Mouse (Mus musculus) lung, adult 18-20 months (tissue): Measurements from ENCODE around the gene Odaph.

Experiments
- DNase-seq, 2 experiments: peaks; one replicate each; pipeline ENCODE4 v3.0.0; 2022; ENCODE audit warnings: mixed read lengths in 2 of 2

Odaph gene

DNA sequence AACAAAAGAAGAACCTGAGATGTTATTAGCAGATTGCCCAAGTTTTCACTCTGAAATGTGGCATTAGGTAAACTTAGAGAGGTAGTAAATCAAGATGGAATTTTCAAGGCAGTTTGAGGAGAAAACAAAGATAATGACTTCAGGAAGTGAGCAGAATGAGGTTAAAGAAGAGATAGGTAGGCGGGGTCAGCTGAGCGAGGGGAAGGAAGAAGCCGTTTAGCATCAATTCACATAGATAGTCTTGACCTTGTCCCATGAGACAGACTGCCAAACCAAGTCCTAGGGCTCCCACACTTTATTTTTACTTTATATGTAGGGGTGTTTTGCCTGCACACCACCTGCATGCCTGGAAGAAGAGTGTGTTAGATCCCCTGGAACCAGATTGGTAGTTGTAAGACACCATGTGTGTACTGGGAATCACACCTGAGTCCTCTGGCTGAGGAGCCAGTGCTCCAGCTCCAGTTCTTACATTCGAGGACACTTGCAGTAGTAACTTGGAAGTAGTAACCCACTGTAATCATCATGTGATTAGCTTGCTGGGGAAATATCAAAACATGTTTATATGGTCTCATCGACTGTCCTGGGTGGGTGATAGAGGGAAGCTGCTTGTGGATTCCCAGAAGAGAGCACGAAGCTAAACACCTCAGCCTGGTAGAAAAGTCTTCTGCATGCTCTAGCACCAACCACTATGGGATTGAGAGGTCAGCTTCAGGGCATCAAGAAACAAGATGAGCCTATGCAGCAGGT lies 4.1 kb downstream of the Odaph start:
- no peak for DNase-seq

DNA sequence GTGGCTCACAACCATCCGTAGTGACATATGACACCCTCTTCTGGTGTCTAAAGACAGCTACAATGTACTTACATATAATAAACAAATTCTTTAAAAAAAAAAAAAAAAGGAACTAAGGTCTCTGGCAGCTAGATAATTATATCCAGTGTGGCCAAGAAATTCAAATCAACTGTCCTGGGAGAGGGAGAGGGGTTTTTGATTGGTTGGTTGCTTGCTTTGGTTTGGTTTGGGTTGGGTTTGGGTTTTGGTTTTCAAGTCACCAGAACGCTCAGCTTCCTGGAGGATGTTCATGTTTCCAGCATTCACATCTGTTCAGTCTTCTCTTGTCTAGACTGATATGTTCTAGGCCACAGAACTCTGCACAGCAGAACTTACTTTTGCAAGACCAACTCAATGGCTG lies 5.8 kb downstream of the Odaph start:
- DNase-seq, result no peak

DNA sequence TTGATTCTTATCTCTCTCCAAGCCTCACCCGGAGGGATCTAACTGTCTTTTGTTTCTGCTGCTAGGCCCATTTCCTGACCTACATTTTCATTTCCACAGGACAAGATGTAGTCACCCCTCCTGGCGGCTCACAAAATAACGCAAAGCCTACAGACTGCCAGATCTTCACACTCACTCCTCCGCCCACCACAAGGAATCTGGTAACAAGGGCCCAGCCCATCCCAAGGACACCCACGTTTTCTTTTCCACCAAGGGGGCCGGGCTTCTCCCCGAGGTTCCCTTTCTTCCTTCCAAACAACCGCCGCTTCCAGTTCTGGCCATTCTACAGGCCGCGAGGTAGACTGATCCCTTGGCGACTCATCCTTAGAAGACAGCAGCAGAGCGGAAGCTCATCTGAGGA lies 7.3 kb downstream of the Odaph start:
- DNase-seq, result peak in 1 of 2 experiments; percentile 7

DNA sequence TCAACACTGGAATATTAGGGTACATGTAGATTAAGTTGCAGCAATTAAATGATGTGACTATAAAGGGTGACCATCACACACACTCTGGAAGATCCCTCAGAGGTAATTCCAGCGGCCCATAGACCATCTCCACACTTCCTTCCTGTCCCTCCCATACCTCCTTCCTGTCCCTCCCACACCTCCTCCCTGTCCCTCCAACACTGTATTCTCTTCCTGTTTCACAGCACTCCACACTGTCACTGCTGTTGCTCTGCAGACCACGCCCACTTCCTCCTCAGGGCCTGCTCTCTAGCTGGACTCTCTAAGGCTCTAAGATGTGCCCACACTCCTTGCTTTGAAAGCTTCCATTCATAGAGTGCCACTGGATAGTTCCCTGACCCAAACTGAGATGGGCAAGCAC lies 13.5 kb downstream of the Odaph start:
- peak; percentile 28 to 37 for DNase-seq

DNA sequence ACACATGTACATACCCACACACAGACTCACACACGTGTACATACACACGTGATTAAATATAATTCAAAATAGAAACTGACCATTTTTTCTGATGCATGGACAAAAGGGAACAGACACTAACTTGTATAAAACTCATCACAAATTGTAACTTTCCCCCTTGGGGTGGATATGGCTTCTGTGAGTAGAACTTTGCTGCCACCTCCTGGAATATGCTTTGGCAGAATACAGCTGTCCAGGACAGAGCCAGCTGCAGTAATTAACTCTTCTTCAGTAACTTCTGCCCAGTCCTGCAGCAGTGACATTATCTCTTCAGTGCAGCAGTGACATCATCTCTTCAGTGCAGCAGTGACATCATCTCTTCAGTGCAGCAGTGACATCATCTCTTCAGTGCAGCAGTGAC lies 15.7 kb downstream of the Odaph start:
- no peak for DNase-seq

DNA sequence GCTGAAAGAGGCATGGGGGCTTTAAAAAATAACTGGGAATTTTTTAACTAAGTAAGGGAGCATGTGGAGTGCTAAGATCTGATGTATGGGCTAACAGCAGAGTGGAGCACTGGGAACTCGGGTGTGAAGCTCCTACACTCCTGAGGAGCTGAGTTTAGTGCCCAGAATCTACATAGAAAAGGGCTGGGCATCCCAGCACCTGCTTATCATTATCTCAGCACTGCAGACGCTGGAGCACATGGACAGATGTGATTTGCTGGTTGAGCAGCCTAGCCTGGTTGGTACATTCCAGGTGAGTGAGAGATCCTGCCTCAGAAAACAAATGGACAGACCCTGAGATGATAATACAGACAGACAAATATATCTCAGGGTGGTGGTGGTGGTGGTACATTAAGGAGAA lies 22.6 kb downstream of the Odaph start:
- no peak for DNase-seq

DNA sequence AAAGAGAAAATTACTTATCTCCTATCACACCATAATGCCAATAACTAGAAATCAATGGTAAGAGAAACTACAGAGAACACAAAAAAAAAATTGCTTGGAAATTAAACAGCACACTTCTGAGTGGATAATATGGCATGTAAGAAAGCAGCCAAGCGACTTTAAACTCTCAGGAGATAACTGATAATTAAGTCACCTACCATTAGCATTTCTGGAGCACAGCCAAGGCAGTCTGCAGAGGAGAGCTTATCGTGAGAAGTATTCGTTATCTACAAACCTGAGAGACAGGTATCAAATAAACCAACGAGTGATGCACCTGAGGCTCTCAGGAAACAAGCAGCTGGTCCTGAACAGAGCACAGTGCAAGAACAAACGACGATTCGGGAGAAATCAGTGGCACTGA lies 24.5 kb downstream of the Odaph start:
- DNase-seq, result no peak

DNA sequence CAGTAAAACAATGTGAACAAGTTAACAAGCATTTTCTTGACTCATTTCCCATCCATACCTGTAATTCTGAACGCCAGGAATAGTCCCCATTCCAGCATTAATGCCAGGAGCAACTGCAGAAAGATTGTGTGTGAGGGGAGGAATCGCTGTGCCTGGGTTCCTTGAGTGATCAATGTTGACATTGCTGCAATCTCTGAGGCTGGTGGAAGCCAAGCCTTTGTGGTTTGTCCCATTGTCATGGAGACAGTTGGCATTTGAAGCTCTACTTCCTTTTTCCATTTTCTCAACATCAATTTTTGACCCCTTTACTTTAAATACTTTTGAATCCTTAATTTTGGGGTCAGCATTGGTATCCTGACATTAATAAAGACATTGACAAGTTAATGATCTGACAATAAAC lies 32.7 kb downstream of the Odaph start:
- DNase-seq, result no peak

DNA sequence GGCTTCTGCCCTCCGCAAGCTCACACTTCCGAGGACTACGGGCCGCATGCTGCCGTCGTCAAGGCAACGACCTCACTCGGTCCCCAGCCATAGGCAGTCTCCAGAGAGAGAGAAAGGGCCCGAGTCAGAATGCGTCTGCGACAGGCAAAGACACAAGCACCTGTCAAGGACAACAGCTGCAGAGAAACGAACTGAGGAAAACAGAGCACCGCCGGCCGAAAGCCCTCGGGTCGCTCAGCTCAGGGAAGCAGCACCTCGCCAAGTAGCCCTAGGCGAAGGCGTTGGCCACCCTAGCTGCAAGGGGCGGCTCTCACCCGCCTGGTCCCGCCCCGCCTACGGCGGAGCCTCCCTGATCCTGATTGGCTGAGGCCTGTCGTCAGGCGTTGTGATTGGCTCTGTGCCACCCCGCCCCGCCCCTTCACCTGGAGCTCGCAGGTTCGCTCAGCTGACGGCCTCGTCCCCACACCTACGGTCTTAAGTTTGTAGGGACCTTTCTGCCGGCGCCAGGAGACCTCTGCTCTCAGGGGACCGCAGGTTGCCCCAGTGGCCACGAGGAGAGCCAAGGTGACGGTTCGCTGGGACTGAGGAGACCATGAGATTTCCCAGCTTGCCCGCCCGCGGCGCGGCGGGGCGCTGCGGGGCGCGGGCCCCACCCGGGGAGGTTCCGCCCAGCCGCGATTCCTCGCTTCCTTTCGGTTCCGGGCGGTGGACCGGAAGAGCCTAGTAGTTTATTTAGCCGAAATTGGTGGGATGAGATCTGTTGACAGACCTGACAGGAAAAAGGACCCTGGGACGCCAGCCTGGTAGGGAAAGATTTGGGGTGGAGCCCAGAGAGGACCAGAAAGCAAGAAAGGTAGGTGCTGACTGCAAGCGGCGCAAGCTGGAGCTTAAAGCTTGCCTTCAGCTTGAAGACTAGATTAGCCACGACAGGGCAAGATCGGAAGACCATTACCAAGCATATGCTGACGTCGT lies 55.4 kb downstream of the Odaph start:
- peak; percentile 97 for DNase-seq

DNA sequence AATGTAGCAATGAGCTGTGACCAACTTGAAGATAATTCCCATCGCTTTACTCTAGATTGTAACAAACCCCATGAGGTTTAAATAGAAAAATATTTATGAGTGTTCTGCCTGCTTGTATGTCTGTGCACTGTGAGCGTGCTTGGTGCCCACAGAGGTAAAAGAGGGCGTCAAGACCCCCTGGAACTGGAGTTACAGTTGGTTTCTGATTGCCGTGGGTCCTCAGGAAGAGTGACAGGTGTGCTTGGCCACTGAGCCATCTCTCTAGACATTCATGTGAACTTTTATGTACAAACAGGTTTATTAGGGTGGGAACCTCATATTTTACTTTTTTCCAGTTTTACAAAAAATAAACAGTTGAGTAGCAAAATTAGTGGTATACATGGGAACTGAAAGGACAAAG lies 56.5 kb downstream of the Odaph start, which contains the start of gene Cdkl2:
Gene Cdkl2, minus strand, starts transcription at position 101 of the 400 bp plus-strand sequence.
- no peak for DNase-seq
